Mouse (Mus musculus) kidney, postnatal 36 days (tissue): Measurements from ENCODE around the gene Spef1.

Experiments
- DNase-seq, 2 experiments: peaks; one replicate each; pipeline ENCODE4 v3.0.0; 2021 to 2022; ENCODE audit warnings: mixed read lengths in 2 of 2

The Spef1 gene

GRCm38 (mm10) chr2:131186771-131187601 is at the start of gene Spef1, which contains the start of gene Cdc25b:
Spef1 (minus strand) TSS chr2:131187282.
Cdc25b (plus strand) TSS chr2:131186949.
- peak; percentile 88 to 93 for DNase-seq

GRCm38 (mm10) chr2:131234970-131235635 is 48.0 kb upstream of the Spef1 start:
- DNase-seq: peak; percentile 51 to 72

- DNase-seq: peak; percentile 35 to 61
Observed at GRCm38 (mm10) chr2:131234127-131234650, 47.1 kb upstream of the Spef1 start.

GRCm38 (mm10) chr2:131233307-131234126 is 46.4 kb upstream of the Spef1 start, which contains the start of gene Mavs:
Mavs (plus strand) TSS chr2:131234063.
- peak; percentile 98 for DNase-seq

GRCm38 (mm10) chr2:131232558-131232957 is 45.5 kb upstream of the Spef1 start:
- no peak for DNase-seq

GRCm38 (mm10) chr2:131227243-131227642 is 40.2 kb upstream of the Spef1 start:
- no peak for DNase-seq

GRCm38 (mm10) chr2:131226669-131227068 is 39.6 kb upstream of the Spef1 start:
- DNase-seq: peak; percentile 42 to 59

GRCm38 (mm10) chr2:131225178-131225577 is 38.1 kb upstream of the Spef1 start:
- peak; percentile 77 to 85 for DNase-seq

GRCm38 (mm10) chr2:131223569-131223968 is 36.5 kb upstream of the Spef1 start:
- no peak for DNase-seq

- DNase-seq: peak in 1 of 2 experiments; percentile 40
Observed at GRCm38 (mm10) chr2:131222562-131222961, 35.5 kb upstream of the Spef1 start.

- no peak for DNase-seq
Observed at GRCm38 (mm10) chr2:131221853-131222515, 34.9 kb upstream of the Spef1 start.

GRCm38 (mm10) chr2:131220030-131220429 is 32.9 kb upstream of the Spef1 start:
- DNase-seq: no peak

GRCm38 (mm10) chr2:131215941-131216858 is 29.1 kb upstream of the Spef1 start:
- DNase-seq: peak; percentile 54 to 63

- DNase-seq: no peak
Observed at GRCm38 (mm10) chr2:131213773-131214172, 26.7 kb upstream of the Spef1 start.

GRCm38 (mm10) chr2:131211026-131211615 is 24.0 kb upstream of the Spef1 start:
- peak in 1 of 2 experiments; percentile 58 for DNase-seq

- peak; percentile 97 for DNase-seq
Observed at GRCm38 (mm10) chr2:131209969-131210792, 23.1 kb upstream of the Spef1 start.

- DNase-seq: peak in 1 of 2 experiments; percentile 27
Observed at GRCm38 (mm10) chr2:131209125-131209795, 22.2 kb upstream of the Spef1 start.

- DNase-seq: no peak
Observed at GRCm38 (mm10) chr2:131208356-131208755, 21.3 kb upstream of the Spef1 start.

- no peak for DNase-seq
Observed at GRCm38 (mm10) chr2:131206778-131207177, 19.7 kb upstream of the Spef1 start, which contains the start of gene Ap5s1. Ap5s1 (plus strand) TSS chr2:131207078.
